Mouse (Mus musculus): ENCODE results near the gene Aatf. TPM values are rescaled to one million over a fixed set of nuclear protein-coding genes. Genes with fewer than 3 reads are reported as not detected.

The Aatf gene
- polyA plus RNA-seq, 1 experiment: 0.77 TPM

DNA sequence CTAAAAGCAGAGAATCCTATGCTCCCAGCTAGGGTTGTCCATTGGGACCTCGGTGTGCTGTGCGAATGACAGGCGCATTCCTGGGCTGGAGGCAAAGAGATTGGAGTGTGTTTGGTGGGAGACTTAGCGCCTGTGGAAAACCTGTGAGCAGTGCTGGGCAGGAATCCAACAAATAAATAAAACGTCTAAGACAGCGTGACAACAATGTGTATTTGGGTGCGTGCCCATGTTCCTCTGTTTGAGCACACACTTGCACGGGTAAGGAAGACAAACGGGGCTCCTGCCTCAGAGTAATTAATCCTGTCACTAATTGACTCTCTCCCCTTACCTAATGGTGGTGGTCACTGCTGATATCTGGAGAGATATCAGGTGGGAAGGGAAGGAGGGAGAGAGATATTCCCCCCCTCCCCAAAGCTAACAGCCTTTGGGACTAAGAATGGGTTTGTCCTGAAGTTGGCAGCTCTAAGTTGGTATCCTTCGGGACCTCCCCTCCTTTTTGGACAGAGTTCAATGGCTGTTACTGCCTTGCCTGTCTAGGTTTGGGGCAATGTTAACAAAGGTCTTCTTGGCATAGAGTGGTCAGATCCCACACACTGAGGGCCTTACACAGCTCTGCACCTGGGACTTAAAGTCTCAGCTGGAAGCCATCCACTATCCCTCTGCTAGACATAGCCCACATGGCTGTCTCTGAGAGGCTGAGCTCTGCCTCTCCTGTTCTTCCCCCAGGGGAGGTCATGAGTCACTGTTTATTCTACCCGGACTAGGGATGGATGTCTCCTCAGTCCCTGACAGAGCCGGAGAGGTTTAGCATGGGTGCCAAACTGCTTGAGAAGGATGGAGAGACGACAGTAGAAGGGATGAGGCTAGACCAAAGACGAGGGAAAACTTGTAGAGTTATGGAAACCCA is 16.7 kb upstream of the Aatf start:
- no peak overlapping the region for H3K4me3 ChIP-seq (replicated peaks)
- no peaks in the 10 kb centered on the region; the same call in 1 of the 2 replicates for H3K9me3 ChIP-seq (ENCODE audit: control insufficient read depth, low read length)
- peaks cover 99% of the 10 kb centered on the region for H3K27me3 ChIP-seq (ENCODE audit: control insufficient read depth)
- peaks cover 2% of the 10 kb centered on the region for H3K4me1 ChIP-seq (ENCODE audit: control insufficient read depth)
- TF ChIP-seq TAL1 (IDR thresholded peaks at IDR 0.05; ENCODE audit: low read length): no peak
- no peak for TF ChIP-seq GATA1 (IDR thresholded peaks at IDR 0.05; ENCODE audit: low read length)
- no peaks in the 10 kb centered on the region for H3K36me3 ChIP-seq (ENCODE audit: control insufficient read depth)

DNA sequence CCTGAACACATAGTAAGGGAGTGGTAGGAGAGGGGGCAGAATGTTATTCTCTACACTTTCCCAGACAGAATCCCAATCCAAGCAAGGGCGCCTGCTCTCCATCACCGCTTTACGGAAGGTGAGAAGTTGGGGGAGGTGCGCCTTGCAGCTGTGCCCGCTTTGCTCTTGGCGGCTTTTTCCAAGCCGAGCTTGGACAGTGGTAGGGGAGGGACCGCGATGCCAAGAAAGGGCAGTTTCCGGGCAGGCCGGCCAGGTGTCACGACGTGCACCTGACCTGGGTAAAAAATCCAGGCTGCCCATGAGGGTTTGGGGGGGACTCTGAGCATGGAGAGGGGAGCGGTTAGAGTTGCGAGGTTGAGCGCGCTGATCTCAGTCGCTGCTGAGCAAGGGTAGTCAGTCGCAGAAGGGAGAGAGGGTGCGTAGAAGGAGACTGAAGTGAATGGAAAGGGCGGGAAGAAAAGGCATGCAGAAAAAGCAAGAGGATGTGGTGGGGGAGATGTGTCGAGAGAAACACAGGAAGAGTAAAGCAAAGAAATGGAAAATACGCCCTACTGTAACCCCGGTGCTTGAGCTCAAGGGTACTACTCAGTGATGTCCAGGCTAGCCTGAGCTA is 15.9 kb upstream of the Aatf start:
- H3K4me3 ChIP-seq (replicated peaks): no peak overlapping the region
- TF ChIP-seq TAL1 (IDR thresholded peaks at IDR 0.05; ENCODE audit: low read length) (no peak), GATA1 (IDR thresholded peaks at IDR 0.05; ENCODE audit: low read length) (no peak)
- H3K4me1 ChIP-seq (ENCODE audit: control insufficient read depth): peaks cover 4% of the 10 kb centered on the region
- H3K36me3 ChIP-seq (ENCODE audit: control insufficient read depth): no peaks in the 10 kb centered on the region
- H3K27me3 ChIP-seq (ENCODE audit: control insufficient read depth): peaks cover 100% of the 10 kb centered on the region
- H3K9me3 ChIP-seq (ENCODE audit: control insufficient read depth, low read length): no peaks in the 10 kb centered on the region; the same call in 1 of the 2 replicates

DNA sequence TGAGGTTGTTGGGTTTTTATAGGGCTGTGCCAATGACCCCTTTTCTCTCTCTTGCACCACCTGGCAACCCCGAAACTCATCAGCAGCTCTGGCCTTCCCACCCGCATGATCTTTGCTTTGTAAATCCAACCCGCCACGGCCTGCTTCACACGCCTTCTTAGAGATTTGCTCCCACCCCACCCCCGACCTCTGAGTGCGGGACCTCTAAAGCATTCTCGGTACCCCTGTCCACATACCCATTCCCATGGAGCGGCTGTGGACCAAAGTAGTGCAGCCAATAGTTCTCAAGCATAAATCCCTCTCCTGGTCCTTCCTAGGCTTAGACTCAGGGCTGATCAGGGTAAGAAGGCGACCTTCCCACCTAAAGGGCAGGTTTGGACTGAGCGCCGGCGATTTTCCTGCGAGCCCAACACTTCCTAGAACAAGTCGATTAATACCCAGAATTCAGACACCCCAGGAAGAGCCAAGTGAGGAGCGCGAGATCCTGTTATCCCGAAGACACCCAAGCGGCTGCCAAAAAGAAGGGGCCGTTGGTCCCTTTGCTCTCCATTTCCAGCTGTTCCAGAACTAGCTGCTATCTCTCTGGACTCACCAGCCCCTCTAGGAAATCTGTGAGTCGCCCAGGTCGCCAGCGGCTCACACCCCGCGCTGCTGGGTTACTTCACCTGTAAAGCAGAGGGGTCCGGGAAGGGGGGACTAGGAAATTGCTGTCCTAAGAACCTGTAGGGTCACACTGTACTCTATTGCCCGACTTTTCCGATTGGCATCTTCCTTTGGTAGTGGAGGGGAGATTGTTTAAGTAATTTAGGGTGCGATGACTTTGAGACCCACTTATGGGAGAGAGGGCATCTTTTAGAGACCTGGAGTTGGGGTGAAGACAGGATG is 13.9 kb upstream of the Aatf start:
- peaks cover 3% of the 10 kb centered on the region; the same call in 1 of the 2 replicates for H3K9me3 ChIP-seq (ENCODE audit: control insufficient read depth, low read length)
- TF ChIP-seq GATA1 (IDR thresholded peaks at IDR 0.05; ENCODE audit: low read length): no peak
- TF ChIP-seq TAL1 (IDR thresholded peaks at IDR 0.05; ENCODE audit: low read length): no peak
- peaks cover 4% of the 10 kb centered on the region for H3K4me1 ChIP-seq (ENCODE audit: control insufficient read depth)
- H3K4me3 ChIP-seq (replicated peaks): no peak overlapping the region
- H3K36me3 ChIP-seq (ENCODE audit: control insufficient read depth): no peaks in the 10 kb centered on the region
- peaks cover 100% of the 10 kb centered on the region for H3K27me3 ChIP-seq (ENCODE audit: control insufficient read depth)

DNA sequence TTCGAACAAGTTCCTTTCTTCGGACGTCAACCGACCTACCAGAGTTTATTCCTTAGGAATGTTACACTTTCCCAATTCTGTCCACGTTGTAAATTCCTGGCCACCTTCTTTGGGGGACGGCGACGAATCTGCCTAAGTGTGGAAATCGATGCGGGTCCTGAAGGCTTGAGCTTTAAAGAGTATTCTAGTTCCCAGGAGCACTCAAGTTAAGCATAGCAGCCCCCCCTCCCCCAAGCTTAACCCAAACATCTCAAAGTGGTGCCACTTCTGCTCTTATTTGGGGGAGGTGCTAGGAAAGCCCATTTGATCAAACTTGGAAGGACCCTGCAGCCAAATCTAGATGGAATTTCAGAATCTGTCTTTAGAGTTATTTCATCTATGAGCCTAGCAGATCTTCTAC is 13.1 kb upstream of the Aatf start:
- Histone ChIP-seq H3K4me1 (ENCODE audit: control insufficient read depth) (peaks cover 4% of the 10 kb centered on the region), H3K4me3 (replicated peaks) (no peak overlapping the region), H3K9me3 (ENCODE audit: control insufficient read depth, low read length) (peaks cover 7% of the 10 kb centered on the region; the same call in 1 of the 2 replicates), H3K27me3 (ENCODE audit: control insufficient read depth) (peaks cover 100% of the 10 kb centered on the region), H3K36me3 (ENCODE audit: control insufficient read depth) (no peaks in the 10 kb centered on the region)
- TF ChIP-seq GATA1 (IDR thresholded peaks at IDR 0.05; ENCODE audit: low read length) (no peak), TAL1 (IDR thresholded peaks at IDR 0.05; ENCODE audit: low read length) (no peak)

DNA sequence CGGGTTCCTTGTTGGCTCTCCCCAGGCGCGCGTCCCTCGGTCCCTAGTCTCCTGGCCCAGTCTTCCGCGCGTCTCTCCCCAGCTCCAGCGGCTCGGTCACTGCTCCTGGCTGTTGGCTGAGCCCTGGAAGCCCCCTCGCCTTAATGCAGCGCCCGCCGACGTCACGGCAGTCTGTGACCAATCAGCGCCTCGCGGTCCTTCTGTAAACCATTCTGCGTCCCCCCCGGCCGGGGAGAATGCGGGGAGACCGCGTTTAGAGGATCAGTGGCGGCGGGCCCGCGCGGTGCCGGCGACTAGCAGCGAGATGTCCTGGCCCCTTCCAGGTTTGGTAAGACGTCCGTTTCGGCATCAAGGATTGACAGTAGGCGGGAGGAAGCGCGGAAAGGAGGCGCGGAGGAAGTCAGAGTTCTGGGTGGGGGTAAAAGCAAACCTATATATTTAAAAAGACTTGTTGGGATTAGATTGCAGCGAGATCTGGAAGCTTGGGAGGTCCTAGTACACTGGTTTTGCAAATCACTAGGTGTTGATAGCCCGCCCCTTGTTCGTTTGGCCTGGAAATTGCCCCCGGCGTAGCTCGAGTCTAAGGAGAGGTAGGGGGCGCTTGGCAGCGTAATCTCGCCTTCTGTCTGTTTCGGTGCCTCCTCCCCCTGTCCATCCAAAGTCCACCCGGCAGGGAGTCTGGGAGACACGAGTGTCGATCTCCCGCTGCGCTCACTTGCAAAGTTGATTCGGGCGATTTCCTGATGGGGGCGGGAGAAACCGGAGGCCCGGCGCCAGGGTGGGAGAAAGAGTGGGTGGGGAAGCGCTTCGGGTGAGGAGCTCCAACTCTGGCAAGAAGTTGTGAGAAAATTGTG is 12.3 kb upstream of the Aatf start, which contains the start of gene Lhx1:
Gene Lhx1 (minus strand): TSS at position 115 of the 854 bp plus-strand sequence.
- TF ChIP-seq GATA1 (IDR thresholded peaks at IDR 0.05; ENCODE audit: low read length): no peak
- TF ChIP-seq TAL1 (IDR thresholded peaks at IDR 0.05; ENCODE audit: low read length): no peak
- no peak within 1 kb of the TSS for H3K4me3 ChIP-seq (replicated peaks)
- peaks cover 7% of the 10 kb centered on the region; the same call in 1 of the 2 replicates for H3K9me3 ChIP-seq (ENCODE audit: control insufficient read depth, low read length)
- peaks cover 4% of the 10 kb centered on the region for H3K4me1 ChIP-seq (ENCODE audit: control insufficient read depth)
- peaks cover 100% of the 10 kb centered on the region for H3K27me3 ChIP-seq (ENCODE audit: control insufficient read depth)
- no peaks in the 10 kb centered on the region for H3K36me3 ChIP-seq (ENCODE audit: control insufficient read depth)

DNA sequence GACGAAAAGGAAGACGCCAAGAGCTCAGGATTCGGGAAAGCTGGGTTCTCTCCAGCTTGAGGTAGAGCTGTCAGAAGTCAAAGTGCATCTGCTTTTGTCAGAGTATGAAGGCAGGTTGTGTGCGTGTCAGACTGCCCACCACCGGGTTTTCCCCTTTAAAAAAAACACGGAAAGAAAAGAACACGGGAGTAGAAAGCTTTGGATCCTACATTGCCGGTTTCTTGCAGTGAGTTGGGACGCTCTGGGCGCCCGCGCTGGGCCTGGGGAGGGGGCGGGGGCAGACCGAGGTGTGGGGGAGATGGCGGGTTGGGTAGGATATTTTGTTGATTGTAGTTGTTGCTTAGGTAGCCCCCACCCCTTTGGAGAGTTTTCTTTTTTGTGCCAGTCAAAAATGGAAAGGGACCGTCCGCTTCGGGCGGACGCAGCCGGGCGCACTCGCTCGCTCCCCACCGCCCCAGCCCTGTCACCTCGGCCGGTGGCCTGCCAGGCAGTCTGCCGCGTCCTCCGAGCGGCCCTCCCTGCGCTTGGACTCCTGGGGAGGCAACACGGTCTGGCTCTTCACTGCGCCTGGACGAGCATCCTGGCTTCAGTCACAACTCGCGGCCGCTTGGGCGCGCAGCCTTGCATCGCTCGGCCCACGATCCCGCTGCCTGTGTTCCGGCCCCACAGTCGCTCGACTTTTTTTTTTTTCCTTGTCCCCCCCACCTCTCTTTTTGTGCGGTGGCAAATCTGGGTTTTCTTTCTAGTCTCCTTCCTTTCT is 11.4 kb upstream of the Aatf start:
- peaks cover 100% of the 10 kb centered on the region for H3K27me3 ChIP-seq (ENCODE audit: control insufficient read depth)
- no peaks in the 10 kb centered on the region for H3K36me3 ChIP-seq (ENCODE audit: control insufficient read depth)
- H3K4me3 ChIP-seq (replicated peaks): no peak overlapping the region
- peaks cover 4% of the 10 kb centered on the region for H3K4me1 ChIP-seq (ENCODE audit: control insufficient read depth)
- TF ChIP-seq GATA1 (IDR thresholded peaks at IDR 0.05; ENCODE audit: low read length) (no peak), TAL1 (IDR thresholded peaks at IDR 0.05; ENCODE audit: low read length) (no peak)
- peaks cover 9% of the 10 kb centered on the region; the same call in 1 of the 2 replicates for H3K9me3 ChIP-seq (ENCODE audit: control insufficient read depth, low read length)

DNA sequence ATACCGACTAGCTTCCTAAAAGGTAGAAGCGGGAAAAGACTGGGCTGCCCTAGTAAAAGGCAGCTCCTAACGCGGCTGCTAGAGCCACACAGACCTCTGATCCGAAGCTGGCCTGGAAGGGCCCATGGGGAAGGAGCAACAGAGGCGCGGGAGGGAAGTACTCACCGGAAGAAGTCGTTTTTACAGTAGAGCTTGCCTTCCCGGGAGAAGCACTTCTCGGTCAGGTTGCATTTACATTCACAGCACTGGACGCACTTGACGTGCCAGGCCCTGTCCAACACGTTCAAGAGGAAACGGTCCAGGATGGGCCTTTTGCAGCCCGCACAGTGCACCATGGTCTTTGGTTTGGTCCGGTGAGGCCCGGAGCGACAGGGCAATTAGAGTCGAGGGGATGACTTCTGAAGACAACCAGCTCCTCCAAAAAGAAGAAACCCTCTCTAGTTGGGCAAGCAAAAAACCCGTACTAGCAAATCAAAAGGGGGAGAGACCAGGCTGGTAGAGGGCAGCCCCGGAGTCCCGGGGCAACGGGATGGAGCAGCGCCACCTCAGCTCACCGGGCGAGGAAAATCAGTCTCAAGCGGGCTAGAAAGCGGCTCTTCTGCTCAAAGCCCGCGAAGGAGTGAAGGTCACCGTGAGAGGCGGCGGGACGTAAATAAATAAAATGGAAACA is 10.7 kb upstream of the Aatf start:
- peaks cover 4% of the 10 kb centered on the region for H3K4me1 ChIP-seq (ENCODE audit: control insufficient read depth)
- H3K27me3 ChIP-seq (ENCODE audit: control insufficient read depth): peaks cover 100% of the 10 kb centered on the region

More for the DNA sequence above, 10.7 kb upstream of the Aatf start:
- H3K4me3 ChIP-seq (replicated peaks): no peak overlapping the region
- H3K9me3 ChIP-seq (ENCODE audit: control insufficient read depth, low read length): peaks cover 9% of the 10 kb centered on the region; the same call in 1 of the 2 replicates
- H3K36me3 ChIP-seq (ENCODE audit: control insufficient read depth): no peaks in the 10 kb centered on the region
- TF ChIP-seq TAL1 (IDR thresholded peaks at IDR 0.05; ENCODE audit: low read length): no peak
- TF ChIP-seq GATA1 (IDR thresholded peaks at IDR 0.05; ENCODE audit: low read length): no peak

Data from erythroblast, embryonic 14.5 days (primary cell).